Mouse (Mus musculus) embryonic stem cell, embryonic (primary cell): ENCODE results near the gene Ifi204.
"Not testable (repeated sequence)": the region's sequence is repeated elsewhere in the genome, so short reads cannot be mapped to it uniquely, and the experiment has no call there.

Source experiments
- CTCF ChIA-PET, 4 experiments: fragments of 300-600 bp in 2 of 4; fragments of 350-600 bp in 2 of 4; sonication (Branson Sonifier 250); formaldehyde crosslinking; loops; one replicate each; lab custom pipeline; 2022; ENCODE audit warnings: inconsistent platforms in 2 of 4; lab: Charles Lee
- POLR2A ChIA-PET, 4 experiments: fragments of 300-600 bp in 2 of 4; fragments of 350-600 bp in 2 of 4; sonication (Branson Sonifier 250); formaldehyde crosslinking; loops; one replicate each; lab custom pipeline; 2022; ENCODE audit warnings: antibody characterized with exemption in 4 of 4, inconsistent platforms in 1 of 4; lab: Charles Lee

Ifi204 gene

DNA sequence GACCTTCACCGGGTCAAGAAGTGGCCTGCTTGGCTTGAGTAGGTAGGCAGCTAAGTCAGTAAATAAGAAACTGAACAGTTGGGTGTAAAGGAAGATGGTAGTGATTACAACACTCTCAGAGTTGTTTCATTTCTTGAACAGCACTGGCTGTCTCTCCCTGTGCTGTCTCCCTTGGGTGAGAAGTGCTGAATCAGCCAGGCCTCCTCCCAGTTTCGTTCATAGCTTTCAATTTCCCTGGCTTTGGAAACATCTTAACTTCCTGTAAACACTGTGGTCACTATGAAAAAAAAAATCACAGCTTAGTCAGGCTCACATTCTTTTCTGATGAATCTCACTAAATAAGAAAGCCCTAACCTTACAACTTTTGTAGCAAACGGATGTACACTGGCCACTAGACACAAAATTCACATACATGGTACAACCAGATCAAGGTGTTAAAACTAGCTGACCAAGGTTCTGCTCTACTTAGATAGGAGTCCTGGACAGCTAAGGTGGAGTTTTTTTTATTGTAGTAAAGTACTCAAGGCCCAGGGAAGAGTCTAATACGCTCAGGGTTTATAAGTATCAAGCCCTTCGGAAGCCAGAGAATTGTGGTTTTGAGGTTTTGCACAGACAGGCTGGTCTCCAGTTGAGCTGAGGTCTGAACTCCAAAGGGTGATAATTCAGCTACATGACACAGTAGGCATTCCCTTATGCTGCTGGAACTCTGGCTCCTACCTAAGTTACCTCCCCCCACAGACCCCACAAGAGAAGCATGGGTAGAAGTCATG, at the start of gene Ifi204:
Ifi204 (minus strand) TSS at position 96 of the 770 bp plus-strand sequence.
- CTCF ChIA-PET, POLR2A ChIA-PET: not testable (repeated sequence)

DNA sequence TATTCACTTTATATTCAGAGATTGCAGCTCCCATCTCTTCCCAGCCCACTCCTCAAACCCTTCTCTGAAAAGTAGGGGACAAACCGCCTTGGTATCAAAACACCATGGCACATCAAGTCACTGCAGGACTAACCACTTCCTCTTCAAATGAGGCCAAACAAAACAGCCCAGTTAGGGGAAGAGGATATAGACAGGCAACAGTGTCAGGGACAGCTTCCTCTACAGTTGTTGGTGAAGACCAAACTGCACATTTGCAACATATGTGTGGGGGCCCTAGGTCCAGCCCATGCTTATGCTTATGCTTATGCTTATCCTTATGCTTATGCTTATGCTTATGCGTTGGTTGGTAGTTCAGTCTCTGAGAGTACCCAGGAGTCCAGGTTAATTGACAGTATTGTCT, 42.6 kb upstream of the Ifi204 start:
- CTCF ChIA-PET, POLR2A ChIA-PET: not testable (repeated sequence)

DNA sequence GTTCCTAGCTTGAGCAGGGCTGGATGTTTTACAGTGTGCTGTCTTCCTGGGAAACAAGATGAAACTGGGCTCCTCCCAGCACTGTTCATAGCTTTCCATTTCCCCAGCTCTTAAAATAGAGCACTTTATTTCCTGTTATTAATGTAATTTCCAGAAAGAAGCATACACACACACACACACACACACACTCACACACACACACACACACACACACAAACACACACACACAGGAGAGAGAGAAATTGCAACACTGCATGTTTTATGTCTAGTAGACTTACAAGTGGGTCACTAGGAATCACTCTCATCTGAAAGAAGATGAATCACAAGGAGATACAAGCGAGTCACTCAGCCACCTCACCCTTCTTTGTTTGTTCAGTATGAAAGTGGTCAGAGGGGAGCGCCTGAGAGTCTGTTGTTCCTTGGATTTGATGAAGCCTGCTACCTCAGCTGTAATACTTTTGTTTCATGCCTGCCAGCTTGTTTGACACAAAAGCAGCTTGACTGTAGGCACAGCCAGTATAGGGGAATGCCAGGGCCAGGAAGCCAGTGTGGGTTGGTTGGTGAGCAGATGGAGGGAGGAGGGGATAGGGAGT, 36.0 kb upstream of the Ifi204 start:
- POLR2A ChIA-PET: not testable (repeated sequence)
- CTCF ChIA-PET: interaction anchor here in 1 of 4 experiments (0.7 kb wide), 1 partner anchor 140 kb away, joined by 3 read pairs; no protein-coding TSS in a partner anchor

DNA sequence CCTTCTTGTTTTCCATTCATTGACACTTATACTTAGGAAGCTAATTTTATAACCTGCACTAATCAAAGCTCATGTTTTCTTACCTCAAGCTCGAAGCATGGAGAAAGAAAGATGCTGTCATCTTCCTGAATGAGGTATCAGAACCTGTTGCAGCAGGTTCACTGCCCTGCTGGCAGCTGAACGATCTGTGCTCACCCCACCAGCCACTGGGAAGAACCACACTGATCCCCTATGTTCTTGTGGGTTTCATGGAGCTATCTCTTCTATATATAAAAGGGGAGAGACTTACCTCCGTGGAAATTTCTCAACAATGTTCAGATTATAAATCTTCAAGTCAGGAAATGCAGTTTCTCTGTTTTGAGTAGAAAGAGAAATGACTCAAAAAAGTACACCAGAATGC, 35.5 kb upstream of the Ifi204 start:
- POLR2A ChIA-PET: not testable (repeated sequence)
- CTCF ChIA-PET: interaction anchor here in 1 of 4 experiments (0.7 kb wide), 1 partner anchor 141 kb away, joined by 3 read pairs; no protein-coding TSS in a partner anchor

DNA sequence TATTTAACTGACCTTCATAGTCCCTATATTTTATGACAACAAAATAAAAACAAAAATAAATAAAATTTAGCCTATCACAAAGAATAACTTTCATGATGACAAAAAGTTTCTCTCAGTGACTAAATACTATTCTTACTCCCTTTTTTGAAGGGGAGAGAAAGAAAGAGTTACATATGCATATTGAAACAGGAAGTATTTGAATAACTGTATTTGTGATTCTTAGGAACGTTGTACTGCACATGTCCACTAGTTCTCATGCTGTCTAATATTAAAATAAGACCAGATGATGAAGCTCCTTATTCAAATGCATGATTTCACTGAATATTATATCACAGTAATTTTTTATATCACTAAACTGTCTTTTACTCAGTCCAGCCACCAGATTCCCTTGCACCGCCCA, 35.0 kb upstream of the Ifi204 start:
- POLR2A ChIA-PET, CTCF ChIA-PET: not testable (repeated sequence)

DNA sequence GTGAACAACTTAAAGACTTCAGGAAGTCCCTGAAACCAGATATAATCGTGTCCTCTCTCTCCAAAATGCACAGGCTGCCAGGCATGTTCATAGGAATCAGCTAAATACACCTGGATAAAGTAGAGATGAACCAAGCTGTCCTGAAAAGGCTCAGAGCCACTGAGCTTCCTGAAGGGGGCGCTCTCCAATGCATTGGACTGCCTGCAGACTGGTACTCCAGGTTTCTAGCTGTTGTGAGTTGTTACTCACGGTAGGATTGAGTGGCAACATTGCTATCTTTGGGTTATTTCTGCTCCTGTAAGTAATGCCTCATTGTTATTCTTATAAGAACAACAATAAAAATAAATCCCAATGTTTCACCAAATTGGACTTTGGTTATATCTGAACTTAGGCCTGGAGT, 6.7 kb upstream of the Ifi204 start:
- POLR2A ChIA-PET, CTCF ChIA-PET: not testable (repeated sequence)

DNA sequence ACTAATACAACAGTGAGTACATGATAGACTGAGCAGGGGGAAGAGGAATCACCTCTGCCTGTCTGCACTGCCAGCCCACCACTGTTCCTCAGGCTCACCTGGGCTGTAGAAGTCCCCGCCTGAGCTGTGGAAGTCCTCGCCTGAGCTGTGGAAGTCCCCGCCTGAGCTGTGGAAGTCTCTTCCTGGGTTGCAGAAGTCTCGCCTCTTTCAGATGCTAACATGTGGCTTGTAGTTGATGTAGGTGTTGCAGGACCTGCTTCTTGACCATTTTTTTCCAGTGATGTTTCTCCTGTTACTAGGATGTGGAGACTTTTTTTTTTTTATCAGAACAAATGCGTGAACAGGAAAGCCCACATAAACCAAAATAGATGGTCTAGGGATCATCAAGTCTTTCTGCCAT, 6.7 kb downstream of the Ifi204 start:
- CTCF ChIA-PET: not testable (repeated sequence)
- POLR2A ChIA-PET: interaction anchor here in 1 of 4 experiments (0.7 kb wide), 1 partner anchor 40 kb away, joined by 3 read pairs; no protein-coding TSS in a partner anchor

DNA sequence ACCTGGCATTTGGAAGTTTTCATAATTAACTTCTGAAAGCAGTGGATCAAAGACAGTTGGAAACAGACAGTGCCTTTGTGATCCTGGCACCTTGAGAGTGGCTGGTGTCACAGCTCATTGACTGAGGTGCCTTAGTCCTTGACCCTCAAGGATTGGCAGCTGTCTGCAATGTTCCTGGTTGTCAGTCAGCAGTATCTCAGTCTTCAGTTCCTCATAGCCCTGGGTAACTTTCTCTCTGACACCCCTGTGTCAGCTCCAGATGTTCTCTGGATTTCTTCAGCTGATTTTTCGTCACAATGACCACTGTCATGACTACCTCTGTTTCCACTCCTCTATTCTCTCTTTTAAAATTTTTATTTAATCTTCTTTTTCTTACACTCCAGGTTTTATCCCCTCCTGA, 24.5 kb downstream of the Ifi204 start:
- ChIA-PET POLR2A (no interaction called here), CTCF (no interaction called here)

DNA sequence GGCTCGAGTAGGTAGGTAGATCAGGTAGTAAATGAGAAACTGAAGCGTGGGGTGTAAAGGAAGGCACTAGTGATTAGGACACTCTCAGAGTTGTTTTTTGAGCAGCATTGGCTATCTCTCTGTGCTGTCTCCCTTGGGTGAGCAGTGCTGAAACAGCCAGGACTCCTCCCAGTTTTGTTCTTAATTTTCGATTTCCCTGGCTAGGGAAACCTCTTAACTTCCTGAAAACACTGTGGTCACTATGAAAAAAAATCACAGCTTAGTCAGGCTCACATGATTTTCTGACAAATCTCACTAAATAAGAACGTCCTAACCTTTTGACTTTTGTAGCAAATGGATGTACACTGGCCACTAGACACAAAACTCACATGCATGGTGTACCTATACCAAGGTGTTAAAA, 25.1 kb downstream of the Ifi204 start, which contains the start of gene Ifi207:
Ifi207 (minus strand) TSS at position 92 of the 400 bp plus-strand sequence.
- ChIA-PET CTCF (no interaction called here), POLR2A (no interaction called here)

DNA sequence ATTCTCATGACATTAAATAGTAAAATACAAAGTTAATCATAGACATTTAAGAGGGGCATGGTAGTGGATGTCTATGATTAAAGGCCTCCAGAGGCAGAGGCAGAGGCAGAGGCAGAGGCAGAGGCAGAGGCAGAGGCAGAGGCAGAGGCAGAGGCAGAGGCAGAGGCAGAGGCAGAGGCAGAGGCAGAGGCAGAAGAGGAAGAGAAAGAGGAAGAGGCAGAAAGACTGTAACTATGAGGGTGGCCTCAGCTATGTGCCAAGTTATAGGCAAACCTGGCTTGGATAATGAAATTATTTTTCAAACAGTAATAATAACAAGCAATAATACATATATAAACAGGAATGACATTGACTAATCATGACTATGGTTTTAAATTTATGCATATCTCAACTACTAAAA, 26.2 kb downstream of the Ifi204 start:
- ChIA-PET POLR2A (no interaction called here), CTCF (no interaction called here)

DNA sequence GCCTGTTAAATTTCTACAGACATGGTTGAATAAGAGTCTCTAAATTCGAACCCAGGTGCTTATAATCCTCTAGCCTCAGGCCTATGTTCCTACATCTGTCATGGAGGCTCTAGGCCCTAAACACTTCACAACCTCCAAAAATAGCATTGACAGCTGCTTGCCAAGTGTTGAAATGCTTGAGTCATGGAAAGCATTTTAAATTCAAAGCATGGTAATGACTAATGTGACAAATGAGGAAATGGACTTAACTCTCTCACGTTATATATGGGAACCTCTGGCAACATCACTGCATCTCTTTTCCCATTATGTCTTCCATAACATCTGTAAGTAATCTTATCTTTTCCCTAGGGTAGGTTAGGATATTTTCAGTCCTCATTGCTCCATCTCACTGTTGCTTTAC, 29.8 kb downstream of the Ifi204 start:
- POLR2A ChIA-PET: no interaction called here
- CTCF ChIA-PET: no interaction called here

DNA sequence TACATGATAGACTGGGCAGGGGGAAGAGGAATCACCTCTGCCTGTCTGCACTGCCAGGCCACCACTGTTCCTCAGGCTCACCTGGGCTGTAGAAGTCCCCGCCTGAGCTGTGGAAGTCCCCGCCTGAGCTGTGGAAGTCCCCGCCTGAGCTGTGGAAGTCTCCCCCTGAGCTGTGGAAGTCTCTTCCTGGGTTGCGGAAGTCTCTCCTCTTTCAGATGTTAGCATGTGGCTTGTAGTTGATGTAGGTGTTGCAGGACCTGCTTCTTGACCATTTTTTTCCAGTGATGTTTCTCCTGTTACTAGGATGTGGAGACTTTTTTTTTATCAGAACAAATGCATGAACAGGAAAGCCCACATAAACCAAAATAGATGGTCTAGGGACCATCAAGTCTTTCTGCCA, 31.7 kb downstream of the Ifi204 start:
- POLR2A ChIA-PET, CTCF ChIA-PET: not testable (repeated sequence)

DNA sequence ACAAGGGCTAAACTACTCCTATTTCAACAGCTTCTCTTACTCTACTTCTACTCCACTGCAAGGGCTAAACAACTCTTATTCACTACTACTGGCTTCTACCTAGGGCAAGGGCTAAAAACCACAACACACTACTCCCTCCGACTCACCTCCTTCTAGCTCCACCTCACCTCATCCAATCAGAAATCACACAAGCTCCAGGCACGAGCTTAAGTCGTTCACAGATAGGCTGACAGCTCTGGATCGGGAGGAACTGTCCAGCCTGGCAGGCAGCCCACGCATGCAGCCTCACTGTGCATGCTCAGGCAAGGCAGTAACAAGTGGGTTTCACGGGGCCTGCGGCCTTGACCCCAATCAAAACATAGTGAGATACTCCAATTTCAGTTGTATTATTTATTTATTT, 33.5 kb downstream of the Ifi204 start:
- POLR2A ChIA-PET: no interaction called here
- CTCF ChIA-PET: no interaction called here
